Mouse (Mus musculus) neural tube, embryonic 15.5 days (tissue): ENCODE results near the gene Pbrm1. TPM values are rescaled to one million over a fixed set of nuclear protein-coding genes. Genes with fewer than 3 reads are reported as not detected.
A peak's percentile ranks its signal among the peaks of the same experiment; 100 is the strongest.

Experiments used
- ATAC-seq: fragments of 200-750 bp; cut with Nextera tagmentation; 2 replicates; pipeline ENCODE4 v1.8.0; 2017; ENCODE audit warnings: mild to moderate bottlenecking, moderate TSS enrichment, moderate library complexity; ENCODE audit not compliant: low FRiP score
- H3K27ac ChIP-seq: fragments of 300-500 bp; sonication (generic); replicated peaks from 2 replicates; pipeline ENCODE4 v1.5.1; 2015; ENCODE audit warnings: mild to moderate bottlenecking, inconsistent platforms
- H3K27me3 ChIP-seq: fragments of 300-500 bp; sonication (generic); replicated peaks from 2 replicates; pipeline ENCODE4 v1.6.1; 2015; ENCODE audit warnings: inconsistent platforms
- H3K36me3 ChIP-seq: fragments of 300-500 bp; sonication (generic); 2 replicates; pipeline ENCODE4 v1.6.1; 2015; ENCODE audit warnings: inconsistent platforms
- H3K4me1 ChIP-seq: fragments of 300-500 bp; sonication (generic); 2 replicates; pipeline ENCODE4 v1.6.1; 2015; ENCODE audit warnings: inconsistent platforms
- H3K4me2 ChIP-seq: fragments of 300-500 bp; sonication (generic); 2 replicates; pipeline ENCODE4 v1.6.1; 2015; ENCODE audit warnings: inconsistent platforms, mild to moderate bottlenecking, moderate library complexity
- H3K4me3 ChIP-seq: fragments of 300-500 bp; sonication (generic); replicated peaks from 2 replicates; pipeline ENCODE4 v1.5.1; 2015; ENCODE audit warnings: mild to moderate bottlenecking, inconsistent platforms
- H3K9ac ChIP-seq: fragments of 300-500 bp; sonication (generic); replicated peaks from 2 replicates; pipeline ENCODE4 v1.6.1; 2015; ENCODE audit warnings: mild to moderate bottlenecking, inconsistent platforms
- H3K9me3 ChIP-seq: fragments of 300-500 bp; sonication (generic); replicated peaks from 2 replicates; pipeline ENCODE4 v1.6.1; 2016; ENCODE audit warnings: inconsistent platforms
- WGBS: fragments of 180-500 bp; shearing (Covaris S2); methylation state at CpG from one replicate; pipeline ENCODE4 v1.1.7; 2015; ENCODE audit warnings: mixed read lengths; 5-methylcytosine and 5-hydroxymethylcytosine counted together
- polyA plus RNA-seq: library from polyadenylated mRNA; unstranded; fragments of >200 nt; fragmentation: Nextera tagmentation; extraction: Ambion mirVana; gene quantifications from 2 replicates; pipeline ENCODE4 v1.2.1, GENCODE M21; 2015

The Pbrm1 gene
- polyA plus RNA-seq, 1 experiment from 2014 or later = 102 TPM

DNA sequence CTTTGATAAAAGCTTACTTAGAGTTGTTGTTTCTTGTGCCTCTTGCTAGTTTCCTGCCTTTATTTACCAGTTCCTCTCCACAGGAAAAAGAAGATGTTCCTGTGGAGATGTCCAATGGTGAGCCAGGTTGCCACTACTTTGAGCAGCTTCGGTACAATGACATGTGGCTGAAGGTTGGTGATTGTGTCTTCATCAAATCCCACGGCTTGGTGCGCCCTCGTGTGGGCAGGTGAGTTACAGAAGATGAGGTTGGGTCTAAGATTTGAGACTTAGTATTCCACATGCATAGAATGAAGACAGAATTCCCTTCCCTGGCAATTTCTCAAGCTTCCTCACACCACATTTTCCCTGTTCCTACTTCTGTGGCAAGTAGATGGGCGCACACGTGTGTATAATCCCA is 68.5 kb downstream of the Pbrm1 start:
- Histone ChIP-seq H3K4me2 (no peak overlapping the region), H3K27me3 (no peaks in the 10 kb centered on the region), H3K9me3 (no peaks in the 10 kb centered on the region), H3K27ac (no peak overlapping the region), H3K4me1 (no peaks in the 10 kb centered on the region), H3K36me3 (peaks cover 58% of the 10 kb centered on the region), H3K9ac (no peak overlapping the region), H3K4me3 (no peak overlapping the region)
- WGBS = 92% methylated on average over 6 of the region's 6 CpGs
- no peak for ATAC-seq

DNA sequence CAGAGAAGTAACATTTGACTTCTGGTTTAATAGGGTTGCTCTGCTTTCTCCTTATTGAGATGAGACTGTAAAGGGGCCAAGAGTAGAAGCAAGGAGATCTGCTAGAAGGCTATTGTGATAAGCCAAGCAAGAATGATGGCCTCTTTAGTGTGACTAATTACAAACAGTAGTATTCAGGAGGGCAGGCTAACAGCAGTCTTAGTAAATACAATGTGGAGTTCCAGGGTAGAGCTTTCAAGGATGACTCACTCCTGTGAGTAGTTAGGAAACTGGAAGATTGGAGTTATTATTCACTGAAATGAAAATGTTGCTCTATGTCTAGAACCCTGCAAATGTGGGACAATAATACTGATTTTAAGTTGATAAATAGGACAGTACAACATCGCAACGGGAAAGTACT is 69.6 kb downstream of the Pbrm1 start:
- no peaks in the 10 kb centered on the region for H3K27me3 ChIP-seq
- H3K4me3 ChIP-seq = no peak overlapping the region
- H3K27ac ChIP-seq = no peak overlapping the region
- H3K36me3 ChIP-seq = peaks cover 62% of the 10 kb centered on the region
- no peaks in the 10 kb centered on the region for H3K4me1 ChIP-seq
- 95% methylated on average over 2 of the region's 2 CpGs for WGBS
- H3K9ac ChIP-seq = no peak overlapping the region
- H3K4me2 ChIP-seq = no peak overlapping the region
- no peaks in the 10 kb centered on the region for H3K9me3 ChIP-seq
- ATAC-seq = no peak

DNA sequence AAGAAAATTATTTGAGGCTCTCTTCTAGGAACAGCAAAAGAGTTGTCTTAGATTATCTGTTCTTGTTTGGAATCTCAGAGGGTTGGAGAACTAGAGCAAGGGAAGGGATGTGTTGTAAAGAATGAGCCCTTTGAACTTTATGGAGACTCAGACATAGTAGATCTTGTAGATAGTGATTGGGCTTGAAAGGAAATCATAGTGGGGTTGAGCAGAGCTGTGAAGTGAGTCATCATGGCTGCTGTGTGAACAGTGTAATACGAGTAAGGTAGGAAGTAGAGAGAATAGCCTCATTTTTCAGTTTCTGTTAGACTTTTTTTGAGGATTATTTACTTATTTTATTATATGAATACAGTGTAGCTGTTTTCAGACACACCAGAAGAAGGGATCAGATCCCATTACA is 71.0 kb downstream of the Pbrm1 start:
- WGBS = 94% methylated on average over 1 of the region's 1 CpGs
- no peaks in the 10 kb centered on the region for H3K9me3 ChIP-seq
- no peaks in the 10 kb centered on the region for H3K4me1 ChIP-seq
- H3K9ac ChIP-seq = no peak overlapping the region
- no peak overlapping the region for H3K4me3 ChIP-seq
- no peak for ATAC-seq
- H3K36me3 ChIP-seq = peaks cover 62% of the 10 kb centered on the region
- H3K27me3 ChIP-seq = no peaks in the 10 kb centered on the region
- no peak overlapping the region for H3K27ac ChIP-seq
- no peak overlapping the region for H3K4me2 ChIP-seq

DNA sequence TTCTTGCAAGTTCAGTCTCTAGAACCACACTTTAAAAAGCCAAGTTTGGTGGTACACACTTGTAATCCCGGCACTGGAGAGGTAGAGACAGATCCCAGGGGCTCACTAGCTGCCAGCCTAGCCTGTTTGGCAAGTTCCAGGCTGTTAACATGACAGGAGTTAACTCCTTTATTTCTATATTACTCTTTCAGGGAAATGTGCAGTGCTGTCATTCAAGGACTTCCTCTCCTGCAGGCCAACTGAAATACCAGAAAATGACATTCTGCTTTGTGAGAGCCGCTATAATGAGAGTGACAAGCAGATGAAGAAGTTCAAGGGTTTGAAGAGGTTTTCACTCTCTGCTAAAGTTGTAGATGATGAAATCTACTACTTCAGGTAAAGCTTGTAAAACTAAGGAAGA is 86.2 kb downstream of the Pbrm1 start:
- WGBS = 88% methylated on average over 2 of the region's 2 CpGs
- H3K4me2 ChIP-seq = no peak overlapping the region
- H3K9ac ChIP-seq = no peak overlapping the region
- no peak for ATAC-seq
- H3K4me3 ChIP-seq = no peak overlapping the region
- H3K27me3 ChIP-seq = no peaks in the 10 kb centered on the region
- H3K27ac ChIP-seq = no peak overlapping the region
- no peaks in the 10 kb centered on the region for H3K9me3 ChIP-seq
- H3K4me1 ChIP-seq = no peaks in the 10 kb centered on the region
- H3K36me3 ChIP-seq = peaks cover 55% of the 10 kb centered on the region

DNA sequence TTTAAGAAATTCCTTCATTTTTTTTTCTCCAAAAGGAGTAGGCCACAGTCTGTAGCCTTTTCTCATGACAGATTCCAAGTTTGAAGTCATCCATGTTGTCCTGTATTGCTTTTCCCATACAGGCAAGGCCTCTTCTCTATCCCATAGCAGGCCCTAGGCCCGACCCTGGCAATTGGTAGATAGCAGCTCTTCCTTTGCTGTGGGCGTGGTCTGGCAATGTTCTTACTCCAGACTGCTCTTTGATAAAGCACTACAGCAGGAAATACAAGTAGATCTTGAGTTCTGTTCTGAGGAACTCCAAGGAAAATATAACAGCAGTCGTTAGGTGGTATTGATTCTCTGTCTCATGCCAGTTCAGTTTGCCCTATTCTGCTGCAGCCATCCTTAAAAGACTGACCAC is 91.7 kb downstream of the Pbrm1 start:
- Histone ChIP-seq H3K4me2 (no peak overlapping the region), H3K4me3 (no peak overlapping the region), H3K27ac (no peak overlapping the region), H3K9me3 (no peaks in the 10 kb centered on the region), H3K36me3 (peaks cover 58% of the 10 kb centered on the region), H3K27me3 (no peaks in the 10 kb centered on the region), H3K9ac (no peak overlapping the region), H3K4me1 (no peaks in the 10 kb centered on the region)
- no peak for ATAC-seq
- 89% methylated on average over 3 of the region's 3 CpGs for whole genome bisulfite sequencing

DNA sequence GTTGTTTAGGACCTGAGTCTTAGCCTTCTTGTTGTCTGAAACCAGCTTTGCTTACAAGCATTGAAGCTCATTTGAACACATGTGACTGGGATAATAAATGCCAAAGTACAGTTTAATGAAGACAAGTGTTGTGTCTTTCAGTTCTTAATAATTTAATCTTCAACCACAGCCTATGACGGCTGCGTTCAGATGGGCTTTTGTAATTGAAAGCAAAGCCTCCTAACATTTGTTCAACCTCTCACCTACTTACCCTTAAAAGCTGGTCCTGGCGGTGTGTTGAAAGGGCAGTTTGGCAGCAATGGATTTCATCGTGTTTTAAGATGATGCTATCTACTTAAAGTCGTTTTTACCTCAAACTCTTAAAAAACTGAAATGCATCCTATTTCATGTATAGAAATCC is 93.2 kb downstream of the Pbrm1 start:
- Histone ChIP-seq H3K9me3 (no peaks in the 10 kb centered on the region), H3K4me1 (no peaks in the 10 kb centered on the region), H3K4me3 (no peak overlapping the region), H3K4me2 (no peak overlapping the region), H3K9ac (no peak overlapping the region), H3K27ac (no peak overlapping the region), H3K27me3 (no peaks in the 10 kb centered on the region), H3K36me3 (peaks cover 57% of the 10 kb centered on the region)
- WGBS = 90% methylated on average over 5 of the region's 5 CpGs
- ATAC-seq = no peak

DNA sequence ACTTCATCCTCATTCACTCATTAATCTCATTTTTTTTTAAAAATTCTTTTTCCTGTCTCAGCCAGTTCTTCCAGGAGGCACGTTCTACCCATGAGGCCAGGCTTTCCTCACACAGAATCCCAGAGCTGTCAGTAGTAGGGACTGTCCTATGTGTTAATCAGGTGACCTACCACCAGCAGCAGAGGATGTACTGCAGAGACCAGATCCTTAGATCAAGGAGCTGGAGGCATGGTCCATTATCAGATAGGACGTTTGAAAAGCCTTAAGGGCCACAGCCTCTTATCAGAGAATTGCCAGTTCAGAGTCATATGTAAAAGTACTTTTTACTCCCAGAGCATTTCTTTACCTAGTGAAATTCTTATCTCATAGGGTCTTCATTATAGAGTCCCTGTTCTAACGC is 95.1 kb downstream of the Pbrm1 start:
- Histone ChIP-seq H3K9me3 (no peaks in the 10 kb centered on the region), H3K36me3 (peaks cover 55% of the 10 kb centered on the region), H3K27ac (no peak overlapping the region), H3K4me2 (no peak overlapping the region), H3K27me3 (no peaks in the 10 kb centered on the region), H3K4me1 (no peaks in the 10 kb centered on the region), H3K9ac (no peak overlapping the region), H3K4me3 (no peak overlapping the region)
- ATAC-seq = no peak
- 87% methylated on average over 3 of the region's 3 CpGs for WGBS

DNA sequence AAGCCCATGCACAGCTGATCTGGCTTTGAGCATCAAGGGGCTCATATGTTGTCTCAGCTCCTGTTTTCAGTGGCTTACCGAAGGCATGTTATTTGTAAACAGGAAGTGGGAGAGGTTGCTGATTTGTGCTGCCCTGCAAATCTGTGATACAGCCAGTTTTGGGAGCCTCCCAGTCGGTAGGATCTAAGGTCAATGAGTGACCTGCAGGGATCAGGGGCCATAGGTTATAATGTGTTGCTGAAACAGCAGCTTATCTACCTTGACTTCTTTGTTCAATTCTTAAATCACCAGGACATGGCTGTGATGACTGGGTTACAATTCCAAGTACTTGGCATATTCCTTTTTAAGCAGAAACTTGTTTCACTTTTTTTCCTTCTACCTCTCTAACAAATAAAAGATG is 96.6 kb downstream of the Pbrm1 start:
- H3K9me3 ChIP-seq = no peaks in the 10 kb centered on the region
- no peak overlapping the region for H3K4me3 ChIP-seq
- 85% methylated on average over 2 of the region's 2 CpGs for WGBS
- H3K27ac ChIP-seq = no peak overlapping the region
- H3K4me2 ChIP-seq = no peak overlapping the region
- H3K27me3 ChIP-seq = no peaks in the 10 kb centered on the region
- no peak for ATAC-seq
- H3K36me3 ChIP-seq = peaks cover 50% of the 10 kb centered on the region
- H3K9ac ChIP-seq = no peak overlapping the region
- H3K4me1 ChIP-seq = no peaks in the 10 kb centered on the region

DNA sequence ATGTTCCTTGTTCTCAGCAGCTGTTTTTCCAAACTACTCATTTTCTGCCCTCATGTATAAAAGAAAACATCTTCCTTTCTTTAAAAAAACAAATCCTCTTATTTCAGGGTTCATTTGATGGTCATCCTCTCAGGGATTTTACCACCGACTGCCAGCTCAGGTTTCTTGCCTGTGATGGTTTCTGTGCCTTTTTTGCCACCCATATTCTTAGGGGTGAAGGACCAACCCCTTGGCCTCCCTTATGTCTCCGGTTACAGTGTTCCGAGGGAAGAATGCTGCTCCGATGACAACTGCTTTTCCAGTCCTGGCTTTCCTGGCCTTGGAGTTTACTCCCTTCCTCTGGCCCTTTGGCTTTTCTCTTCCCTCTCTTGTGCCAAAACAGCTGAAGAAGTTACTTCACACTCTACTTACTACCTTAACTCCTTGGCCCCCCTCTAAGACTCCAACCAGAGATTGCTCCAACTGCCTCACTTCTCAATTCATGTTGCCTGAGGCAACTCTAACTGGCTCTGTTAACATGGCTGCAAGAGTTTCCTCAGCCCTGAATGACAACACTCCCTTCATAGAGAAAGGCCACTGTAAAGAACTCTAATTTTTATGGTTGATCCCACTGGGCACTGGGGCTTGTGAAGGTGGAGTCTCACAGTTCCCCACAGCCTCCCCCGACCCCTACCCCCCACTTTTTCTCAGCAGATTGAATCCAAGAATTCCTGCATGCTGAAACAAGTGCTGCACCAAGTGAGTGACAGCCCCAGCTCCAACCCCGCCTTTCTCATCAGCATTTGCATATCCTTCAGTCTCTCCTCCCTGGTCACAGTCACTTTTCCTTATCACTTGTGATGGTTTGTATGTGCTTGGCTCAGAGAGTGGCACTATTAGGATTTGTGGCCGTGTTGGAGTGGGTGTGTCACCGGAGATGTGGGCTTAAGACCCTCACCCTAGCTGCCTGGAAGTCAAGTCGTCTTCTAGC is 106.5 kb downstream of the Pbrm1 start:
- Histone ChIP-seq H3K4me3 (no peak overlapping the region), H3K9me3 (no peaks in the 10 kb centered on the region), H3K27ac (peak overlapping the region; percentile 30; the same call in 1 of the 2 replicates), H3K27me3 (no peaks in the 10 kb centered on the region), H3K4me2 (no peak overlapping the region), H3K9ac (no peak overlapping the region), H3K4me1 (peaks cover 40% of the 10 kb centered on the region), H3K36me3 (peaks cover 14% of the 10 kb centered on the region; the same call in 1 of the 2 replicates)
- WGBS = 71% methylated on average over 9 of the region's 9 CpGs
- no peak for ATAC-seq

DNA sequence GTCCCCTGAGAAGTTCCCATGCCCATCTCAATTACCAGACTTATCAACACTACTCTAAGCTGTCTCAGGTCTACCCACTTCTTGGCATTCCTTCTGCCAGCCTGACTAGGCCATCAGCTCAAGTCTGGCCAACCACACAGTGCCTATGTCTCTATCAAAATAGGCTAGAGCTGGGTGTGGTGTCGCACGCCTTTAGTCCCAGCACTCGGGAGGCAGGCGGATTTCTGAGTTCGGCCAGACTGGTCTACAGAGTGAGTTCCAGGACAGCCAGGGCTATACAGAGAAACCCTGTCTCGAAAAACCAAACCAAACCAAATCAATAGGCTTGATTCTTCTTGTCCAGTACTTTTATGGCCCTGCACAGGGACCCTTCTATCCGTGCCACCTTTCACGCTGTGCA is 107.9 kb downstream of the Pbrm1 start:
- Histone ChIP-seq H3K4me2 (peak overlapping the region; percentile 38), H3K36me3 (peaks cover 10% of the 10 kb centered on the region; the same call in 1 of the 2 replicates), H3K9ac (no peak overlapping the region), H3K4me3 (0 out of 2 replicates have a peak overlapping the region, but pooled peaks have one; percentile 1), H3K27ac (no peak overlapping the region), H3K27me3 (no peaks in the 10 kb centered on the region), H3K4me1 (peaks cover 51% of the 10 kb centered on the region), H3K9me3 (no peaks in the 10 kb centered on the region)
- 93% methylated on average over 8 of the region's 8 CpGs for WGBS
- no peak for ATAC-seq

DNA sequence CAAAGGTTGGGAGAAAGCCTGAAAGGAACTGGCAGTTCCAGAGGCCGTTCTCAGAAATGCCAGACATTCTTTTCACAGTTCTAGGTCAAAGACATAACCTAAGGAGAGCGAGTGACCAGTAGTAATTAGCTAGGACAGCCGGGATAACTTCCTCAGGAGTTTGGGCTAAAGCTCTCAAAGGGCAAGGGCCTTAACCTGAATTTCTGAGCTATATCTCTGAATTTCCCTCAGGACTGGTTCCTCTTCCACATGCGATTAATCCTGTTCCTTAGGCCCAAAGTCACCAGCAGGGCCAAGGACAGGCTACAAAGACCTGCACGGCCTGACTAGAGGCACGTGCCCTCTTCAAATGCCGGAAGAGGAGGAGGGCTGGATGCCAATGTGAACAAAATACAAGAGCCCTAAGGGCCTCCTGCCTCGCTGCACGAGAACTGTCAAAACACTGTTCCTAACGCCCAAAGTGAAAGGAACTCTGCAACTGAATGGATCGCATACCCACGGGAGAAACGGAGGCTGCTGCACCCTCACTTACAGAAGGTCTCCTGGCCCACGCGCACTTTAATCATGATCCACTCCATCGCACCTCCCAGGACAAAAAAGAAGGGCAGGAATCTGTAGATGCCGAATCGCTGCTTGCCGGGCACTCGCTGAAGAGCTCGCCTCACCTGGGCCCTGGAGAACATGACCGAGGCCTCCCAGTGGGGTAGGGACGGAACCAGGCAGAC is 109.3 kb downstream of the Pbrm1 start:
- Histone ChIP-seq H3K27ac (peak overlapping the region; percentile 82), H3K9me3 (no peaks in the 10 kb centered on the region), H3K4me2 (peak overlapping the region; percentile 76), H3K4me3 (peak overlapping the region; percentile 66), H3K36me3 (0 out of 2 replicates have a peak, but pooled peaks cover 4% of the 10 kb centered on the region), H3K4me1 (peaks cover 65% of the 10 kb centered on the region), H3K9ac (peak overlapping the region; percentile 77), H3K27me3 (no peaks in the 10 kb centered on the region)
- whole genome bisulfite sequencing = 2% methylated on average over 23 of the region's 23 CpGs
- peak; percentile 7 for ATAC-seq

DNA sequence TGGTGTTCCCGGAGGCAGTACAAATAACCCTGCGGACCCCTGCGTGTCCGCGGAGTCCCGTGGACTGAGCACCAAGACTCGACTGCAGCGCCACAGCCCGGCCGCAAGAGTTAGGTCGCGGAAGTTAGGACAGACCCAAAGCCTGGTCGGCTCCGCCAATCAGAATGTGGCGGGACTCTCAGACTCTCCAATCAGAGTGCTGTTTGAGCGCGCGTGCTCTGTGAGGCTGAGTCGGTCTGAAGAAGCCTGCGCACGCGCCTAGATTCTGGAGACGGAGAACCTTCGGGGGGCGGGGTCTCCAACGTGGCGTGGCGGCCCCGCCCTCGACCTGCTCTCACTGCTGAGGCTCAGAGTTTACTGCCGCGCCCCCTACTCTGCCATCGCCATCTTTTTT is 109.9 kb downstream of the Pbrm1 start, which contains the start of gene Smim4:
TSS of gene Smim4 (minus strand) at position 131 of the 394 bp plus-strand sequence.
- Histone ChIP-seq H3K36me3 (0 out of 2 replicates have a peak, but pooled peaks cover 2% of the 10 kb centered on the region), H3K9me3 (no peaks in the 10 kb centered on the region), H3K9ac (peak within 1 kb of the TSS; percentile 77), H3K4me3 (peak within 1 kb of the TSS; percentile 66), H3K27ac (peak within 1 kb of the TSS; percentile 90), H3K4me2 (peak within 1 kb of the TSS; percentile 76), H3K27me3 (no peaks in the 10 kb centered on the region), H3K4me1 (peaks cover 71% of the 10 kb centered on the region)
- peak; percentile 95 for ATAC-seq
- under 1% methylated on average over 33 of the region's 33 CpGs for WGBS
